Mouse (Mus musculus): ENCODE measurements at regions not wholly inside any gene's neighbourhood (a gene's known extent, or its start where the extent isn't known, plus 50 kb on each side); places are given as distances from the start of the nearest gene placed in this dataset.

DNA sequence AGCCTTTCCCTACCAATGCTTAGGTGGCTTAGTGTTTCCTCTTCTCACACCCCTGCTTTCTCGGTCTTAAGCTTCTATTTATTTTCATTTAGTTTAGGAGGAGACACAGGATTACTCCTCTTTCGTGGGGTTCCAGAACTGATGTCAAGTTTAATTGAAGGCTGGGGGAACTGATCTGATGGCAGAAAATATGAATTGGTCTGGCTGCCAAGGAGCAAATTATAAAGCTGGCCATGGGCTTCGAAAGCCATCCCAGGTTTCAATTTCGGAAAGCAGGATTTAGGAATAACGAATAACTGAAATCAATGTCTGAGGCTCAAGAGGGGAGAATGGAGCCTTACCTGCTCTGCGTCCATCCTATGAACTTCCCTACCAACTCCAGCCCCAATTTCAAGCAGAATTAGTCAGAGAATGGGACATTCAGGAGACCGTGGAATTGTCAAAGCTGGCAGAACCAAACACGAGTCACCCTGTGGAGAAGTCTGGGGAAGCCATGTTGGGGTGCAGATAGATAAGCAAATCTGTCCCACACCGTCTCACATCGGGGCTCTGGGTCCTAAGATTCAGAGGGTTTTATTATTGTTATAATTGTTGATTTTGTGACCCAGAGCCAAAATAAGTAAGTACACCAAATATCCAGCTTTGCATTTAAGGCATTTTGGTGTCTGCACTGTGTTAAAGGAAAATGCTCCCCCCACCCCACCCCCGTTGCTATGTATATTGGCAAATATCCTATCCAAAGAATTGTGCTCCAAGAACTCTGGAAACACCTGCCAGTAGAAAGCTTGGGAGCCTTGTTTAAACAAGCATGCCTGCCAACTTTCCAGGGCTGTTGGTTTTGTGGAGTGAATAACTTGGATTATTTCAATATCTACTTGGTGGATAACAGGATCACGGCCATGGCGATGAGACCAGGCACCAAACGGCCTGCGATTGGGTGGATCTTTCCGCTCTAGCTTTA is 56.5 kb upstream of the Tgfbr2 start:
- Histone ChIP-seq H3K4me3 (replicated peaks; ENCODE audit: low read length) (no peak overlapping the region), H3K36me3 (ENCODE audit: control insufficient read depth, insufficient read depth, low read length) (no peaks in the 10 kb centered on the region), H3K27me3 (ENCODE audit: control insufficient read depth, insufficient read depth, low read length) (no peaks in the 10 kb centered on the region), H3K4me2 (ENCODE audit: low read depth, low read length) (no peak overlapping the region), H3K27ac (ENCODE audit: low read length) (peak overlapping the region; percentile 72), H3K9ac (ENCODE audit: low read length) (no peak overlapping the region), H3K4me1 (ENCODE audit: control insufficient read depth, insufficient read depth, low read length) (peaks cover 17% of the 10 kb centered on the region), H3K9me3 (replicated peaks; ENCODE audit: control insufficient read depth, low read length) (no peaks in the 10 kb centered on the region)
- WGBS = 57% methylated on average over 16 of the region's 16 CpGs
- ATAC-seq (ENCODE audit: insufficient read depth, low FRiP score) = peak; percentile 76; the same call in 1 of the 2 replicates

DNA sequence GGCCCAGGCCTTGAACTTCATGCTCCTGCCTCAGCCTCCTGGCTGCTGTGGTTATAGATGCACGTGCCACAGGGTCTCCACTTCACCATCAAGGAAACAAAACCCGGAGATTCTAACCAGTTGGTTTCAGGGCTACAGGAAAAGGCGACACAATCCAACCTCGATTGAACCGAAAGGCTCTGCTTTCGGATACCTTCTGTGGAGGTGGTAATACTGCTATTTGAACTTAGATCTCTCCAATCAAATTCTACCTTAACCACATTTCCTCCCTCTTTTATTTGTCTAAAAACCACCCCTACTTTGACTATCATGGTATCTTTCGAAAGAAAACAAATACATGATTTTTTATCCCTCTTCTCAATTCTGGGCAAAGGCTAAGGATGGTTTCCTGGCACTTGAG is 55.2 kb upstream of the Tgfbr2 start:
- Histone ChIP-seq H3K4me1 (ENCODE audit: control insufficient read depth, insufficient read depth, low read length) (peaks cover 17% of the 10 kb centered on the region), H3K4me3 (replicated peaks; ENCODE audit: low read length) (no peak overlapping the region), H3K9me3 (replicated peaks; ENCODE audit: control insufficient read depth, low read length) (no peaks in the 10 kb centered on the region), H3K27ac (ENCODE audit: low read length) (no peak overlapping the region), H3K9ac (ENCODE audit: low read length) (no peak overlapping the region), H3K36me3 (ENCODE audit: control insufficient read depth, insufficient read depth, low read length) (no peaks in the 10 kb centered on the region), H3K27me3 (ENCODE audit: control insufficient read depth, insufficient read depth, low read length) (no peaks in the 10 kb centered on the region), H3K4me2 (ENCODE audit: low read depth, low read length) (no peak overlapping the region)
- WGBS = 86% methylated on average over 7 of the region's 7 CpGs
- no peak for ATAC-seq (ENCODE audit: insufficient read depth, low FRiP score)

DNA sequence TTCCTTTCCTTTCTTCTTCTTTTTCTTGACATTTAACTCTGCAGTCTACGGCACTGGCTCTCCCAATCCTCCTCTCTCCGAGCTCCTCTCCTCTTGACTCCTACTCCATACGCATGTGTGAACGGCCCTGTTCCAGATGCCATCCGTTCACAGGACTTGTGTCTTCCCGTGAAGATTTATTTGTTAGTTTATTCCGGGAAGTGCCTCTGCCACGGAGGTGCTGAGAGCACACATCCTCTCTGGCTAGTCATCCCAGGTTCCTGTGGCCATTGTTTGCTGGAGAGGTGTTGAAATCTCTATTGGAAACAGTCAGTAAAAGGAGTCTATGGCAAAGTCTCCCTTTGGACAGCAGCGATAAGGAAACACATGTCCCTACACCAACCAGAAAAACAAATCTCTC is 53.3 kb upstream of the Tgfbr2 start:
- no peak overlapping the region for H3K9ac ChIP-seq (ENCODE audit: low read length)
- ATAC-seq (ENCODE audit: insufficient read depth, low FRiP score) = no peak
- no peak overlapping the region for H3K27ac ChIP-seq (ENCODE audit: low read length)
- no peaks in the 10 kb centered on the region for H3K9me3 ChIP-seq (replicated peaks; ENCODE audit: control insufficient read depth, low read length)
- H3K36me3 ChIP-seq (ENCODE audit: control insufficient read depth, insufficient read depth, low read length) = no peaks in the 10 kb centered on the region
- H3K4me3 ChIP-seq (replicated peaks; ENCODE audit: low read length) = no peak overlapping the region
- no peaks in the 10 kb centered on the region for H3K27me3 ChIP-seq (ENCODE audit: control insufficient read depth, insufficient read depth, low read length)
- H3K4me2 ChIP-seq (ENCODE audit: low read depth, low read length) = no peak overlapping the region
- 51% methylated on average over 9 of the region's 9 CpGs for WGBS
- H3K4me1 ChIP-seq (ENCODE audit: control insufficient read depth, insufficient read depth, low read length) = peaks cover 19% of the 10 kb centered on the region

DNA sequence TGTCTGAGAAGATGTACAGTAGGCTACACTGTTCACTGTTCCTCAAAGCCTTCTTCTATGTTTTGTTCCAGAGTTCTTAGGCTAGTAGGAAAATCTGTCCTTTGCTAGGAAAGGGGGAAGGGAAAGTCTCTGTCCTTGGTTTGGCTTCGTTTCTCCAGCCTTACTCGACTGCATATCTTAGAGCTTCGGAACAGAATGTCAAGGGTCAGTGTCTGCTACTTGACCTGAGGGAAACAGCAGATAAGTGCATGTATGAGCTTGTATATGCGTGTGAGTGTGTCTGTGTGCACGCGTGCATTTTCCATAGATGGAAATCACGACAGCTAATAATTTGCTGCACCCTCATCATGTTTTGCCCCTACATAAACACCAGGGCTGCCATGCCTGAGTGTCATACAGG is 52.6 kb upstream of the Tgfbr2 start:
- H3K4me3 ChIP-seq (replicated peaks; ENCODE audit: low read length) = no peak overlapping the region
- WGBS = 55% methylated on average over 7 of the region's 7 CpGs
- H3K27ac ChIP-seq (ENCODE audit: low read length) = no peak overlapping the region
- no peaks in the 10 kb centered on the region for H3K9me3 ChIP-seq (replicated peaks; ENCODE audit: control insufficient read depth, low read length)
- no peaks in the 10 kb centered on the region for H3K36me3 ChIP-seq (ENCODE audit: control insufficient read depth, insufficient read depth, low read length)
- H3K9ac ChIP-seq (ENCODE audit: low read length) = no peak overlapping the region
- H3K4me2 ChIP-seq (ENCODE audit: low read depth, low read length) = no peak overlapping the region
- ATAC-seq (ENCODE audit: insufficient read depth, low FRiP score) = no peak
- H3K4me1 ChIP-seq (ENCODE audit: control insufficient read depth, insufficient read depth, low read length) = peaks cover 19% of the 10 kb centered on the region
- H3K27me3 ChIP-seq (ENCODE audit: control insufficient read depth, insufficient read depth, low read length) = no peaks in the 10 kb centered on the region
